Mouse (Mus musculus) neural tube, embryonic 14.5 days (tissue): ENCODE measurements around the gene Slit3. TPM values are rescaled to one million over a fixed set of nuclear protein-coding genes. Genes with fewer than 3 reads are reported as not detected.

ENCODE experiments used
- ATAC-seq: fragments of 200-750 bp; cut with Nextera tagmentation; 2 replicates; pipeline ENCODE4 v1.8.0; 2017; ENCODE audit warnings: low read depth, mild to moderate bottlenecking, moderate TSS enrichment, moderate library complexity
- H3K27ac ChIP-seq: fragments of 300-500 bp; sonication (generic); 2 replicates; pipeline ENCODE4 v1.5.1; 2014; ENCODE audit warnings: low read depth, mild to moderate bottlenecking, control low read depth, low read length, moderate library complexity, mixed read lengths
- H3K27me3 ChIP-seq: fragments of 300-500 bp; sonication (generic); 2 replicates; pipeline ENCODE4 v1.6.1; 2014; ENCODE audit warnings: low read length; ENCODE audit not compliant: control insufficient read depth, insufficient read depth
- H3K36me3 ChIP-seq: fragments of 300-500 bp; sonication (generic); 2 replicates; pipeline ENCODE4 v1.6.1; 2014; ENCODE audit warnings: low read length, mixed read lengths; ENCODE audit not compliant: control insufficient read depth, insufficient read depth
- H3K4me1 ChIP-seq: fragments of 300-500 bp; sonication (generic); 2 replicates; pipeline ENCODE4 v1.6.1; 2014; ENCODE audit warnings: low read length; ENCODE audit not compliant: control insufficient read depth, insufficient read depth
- H3K4me2 ChIP-seq: fragments of 300-500 bp; sonication (generic); 2 replicates; pipeline ENCODE4 v1.6.1; 2014; ENCODE audit warnings: mild to moderate bottlenecking, low read depth, low read length, control low read depth
- H3K4me3 ChIP-seq: fragments of 300-500 bp; sonication (generic); 2 replicates; pipeline ENCODE4 v1.5.1; 2014; ENCODE audit warnings: low read depth, low read length, control low read depth, mixed read lengths
- H3K9ac ChIP-seq: fragments of 300-500 bp; sonication (generic); replicated peaks from 2 replicates; pipeline ENCODE4 v1.6.1; 2014; ENCODE audit warnings: low read depth, mild to moderate bottlenecking, control low read depth, low read length, mixed read lengths
- H3K9me3 ChIP-seq: fragments of 300-500 bp; sonication (generic); 2 replicates; pipeline ENCODE4 v1.6.1; 2016; ENCODE audit warnings: low read length; ENCODE audit not compliant: control insufficient read depth
- WGBS: fragments of 180-500 bp; shearing (Covaris S2); extraction: QIAGEN DNeasy Blood & Tissue Kit; methylation state at CpG from one replicate; pipeline ENCODE4 v1.1.7; 2014; 5-methylcytosine and 5-hydroxymethylcytosine counted together
- polyA plus RNA-seq: library from polyadenylated mRNA; unstranded; fragments of >200 nt; fragmentation: Nextera tagmentation; extraction: Ambion mirVana; gene quantifications from 2 replicates; pipeline ENCODE4 v1.2.1, GENCODE M21; 2014

Slit3 gene
- polyA plus RNA-seq, 1 experiment from 2014 or later, result 14.6 TPM

GRCm38 (mm10) chr11:35569957-35570356, 448.9 kb downstream of the Slit3 start:
- Histone ChIP-seq H3K36me3 (no peaks in the 10 kb centered on the region), H3K9ac (no peak overlapping the region), H3K4me2 (no peak overlapping the region), H3K27ac (no peak overlapping the region), H3K27me3 (no peaks in the 10 kb centered on the region), H3K4me3 (no peak overlapping the region), H3K9me3 (no peaks in the 10 kb centered on the region), H3K4me1 (0 out of 2 replicates have a peak, but pooled peaks cover 5% of the 10 kb centered on the region)
- 82% methylated on average over 11 of the region's 11 CpGs for WGBS
- no peak for ATAC-seq

- 77% methylated on average over 3 of the region's 3 CpGs for WGBS
- H3K9ac ChIP-seq, result no peak overlapping the region
Measured at GRCm38 (mm10) chr11:35571910-35572309, 450.9 kb downstream of the Slit3 start.

GRCm38 (mm10) chr11:35578796-35579195, 457.8 kb downstream of the Slit3 start:
- Histone ChIP-seq H3K4me2 (no peak overlapping the region), H3K4me3 (no peak overlapping the region), H3K9me3 (no peaks in the 10 kb centered on the region), H3K4me1 (no peaks in the 10 kb centered on the region), H3K27ac (no peak overlapping the region), H3K36me3 (no peaks in the 10 kb centered on the region), H3K27me3 (no peaks in the 10 kb centered on the region), H3K9ac (no peak overlapping the region)
- 91% methylated on average over 10 of the region's 10 CpGs for WGBS
- no peak for ATAC-seq

More at GRCm38 (mm10) chr11:35571910-35572309, 450.9 kb downstream of the Slit3 start:
- no peaks in the 10 kb centered on the region for H3K4me1 ChIP-seq
- no peaks in the 10 kb centered on the region for H3K9me3 ChIP-seq
- H3K4me3 ChIP-seq, result no peak overlapping the region
- no peak overlapping the region for H3K27ac ChIP-seq
- no peaks in the 10 kb centered on the region for H3K36me3 ChIP-seq
- no peak for ATAC-seq
- no peak overlapping the region for H3K4me2 ChIP-seq
- no peaks in the 10 kb centered on the region for H3K27me3 ChIP-seq

- no peak overlapping the region for H3K4me2 ChIP-seq
- H3K9me3 ChIP-seq, result no peaks in the 10 kb centered on the region
- H3K4me1 ChIP-seq, result 0 out of 2 replicates have a peak, but pooled peaks cover 6% of the 10 kb centered on the region
- H3K4me3 ChIP-seq, result no peak overlapping the region
- H3K9ac ChIP-seq, result no peak overlapping the region
- no peaks in the 10 kb centered on the region for H3K27me3 ChIP-seq
- no peak overlapping the region for H3K27ac ChIP-seq
- no peaks in the 10 kb centered on the region for H3K36me3 ChIP-seq
- no peak for ATAC-seq
- WGBS, result 87% methylated on average over 5 of the region's 5 CpGs
Measured at GRCm38 (mm10) chr11:35582591-35582990, 461.6 kb downstream of the Slit3 start.

- H3K27ac ChIP-seq, result no peak overlapping the region
- H3K4me2 ChIP-seq, result no peak overlapping the region
- no peak overlapping the region for H3K9ac ChIP-seq
- 88% methylated on average over 7 of the region's 7 CpGs for WGBS
- H3K4me1 ChIP-seq, result 0 out of 2 replicates have a peak, but pooled peaks cover 6% of the 10 kb centered on the region
- ATAC-seq, result no peak
- H3K9me3 ChIP-seq, result no peaks in the 10 kb centered on the region
- no peak overlapping the region for H3K4me3 ChIP-seq
- no peaks in the 10 kb centered on the region for H3K36me3 ChIP-seq
- H3K27me3 ChIP-seq, result no peaks in the 10 kb centered on the region
Measured at GRCm38 (mm10) chr11:35583633-35584032, 462.6 kb downstream of the Slit3 start.

GRCm38 (mm10) chr11:35587174-35587959, 466.3 kb downstream of the Slit3 start:
- Histone ChIP-seq H3K9ac (no peak overlapping the region), H3K4me1 (0 out of 2 replicates have a peak, but pooled peaks cover 6% of the 10 kb centered on the region), H3K27me3 (no peaks in the 10 kb centered on the region), H3K4me2 (no peak overlapping the region), H3K27ac (peak overlapping the region; percentile 8; the same call in 1 of the 2 replicates), H3K9me3 (no peaks in the 10 kb centered on the region), H3K36me3 (no peaks in the 10 kb centered on the region), H3K4me3 (no peak overlapping the region)
- ATAC-seq, result peak; percentile 89
- 35% methylated on average over 13 of the region's 13 CpGs for WGBS

GRCm38 (mm10) chr11:35589892-35590291, 468.9 kb downstream of the Slit3 start:
- no peak overlapping the region for H3K4me3 ChIP-seq
- H3K27me3 ChIP-seq, result no peaks in the 10 kb centered on the region
- no peak for ATAC-seq
- no peak overlapping the region for H3K9ac ChIP-seq
- WGBS, result 80% methylated on average over 7 of the region's 7 CpGs
- H3K27ac ChIP-seq, result no peak overlapping the region
- 0 out of 2 replicates have a peak, but pooled peaks cover 8% of the 10 kb centered on the region for H3K4me1 ChIP-seq
- no peaks in the 10 kb centered on the region for H3K9me3 ChIP-seq
- no peaks in the 10 kb centered on the region for H3K36me3 ChIP-seq
- no peak overlapping the region for H3K4me2 ChIP-seq

- Histone ChIP-seq H3K4me2 (no peak overlapping the region), H3K27ac (no peak overlapping the region), H3K36me3 (no peaks in the 10 kb centered on the region), H3K27me3 (no peaks in the 10 kb centered on the region), H3K9ac (no peak overlapping the region), H3K4me3 (no peak overlapping the region), H3K9me3 (no peaks in the 10 kb centered on the region), H3K4me1 (peaks cover 16% of the 10 kb centered on the region; the same call in 1 of the 2 replicates)
- ATAC-seq, result no peak
- WGBS, result 46% methylated on average over 14 of the region's 14 CpGs
Measured at GRCm38 (mm10) chr11:35593146-35594034, 472.4 kb downstream of the Slit3 start.

- no peak overlapping the region for H3K27ac ChIP-seq
- peaks cover 16% of the 10 kb centered on the region; the same call in 1 of the 2 replicates for H3K4me1 ChIP-seq
- no peak; the same call in 1 of the 2 replicates for ATAC-seq
- no peak overlapping the region for H3K9ac ChIP-seq
- H3K27me3 ChIP-seq, result no peaks in the 10 kb centered on the region
- H3K36me3 ChIP-seq, result no peaks in the 10 kb centered on the region
- no peak overlapping the region for H3K4me2 ChIP-seq
- H3K9me3 ChIP-seq, result no peaks in the 10 kb centered on the region
- H3K4me3 ChIP-seq, result no peak overlapping the region
Measured at GRCm38 (mm10) chr11:35596064-35596463, 475.0 kb downstream of the Slit3 start.
